Mouse (Mus musculus) bone marrow macrophage, adult 2 months (primary cell): ENCODE results near the gene Pdzd2. TPM values are rescaled to one million over a fixed set of nuclear protein-coding genes. Genes with fewer than 3 reads are reported as not detected.

ENCODE experiments used
- H3K27ac ChIP-seq: 2 replicates; pipeline ENCODE4 v1.5.1; 2012; ENCODE audit warnings: low read depth, low read length; ENCODE audit not compliant: insufficient read depth
- H3K4me1 ChIP-seq: 2 replicates; pipeline ENCODE4 v1.6.1; 2012; ENCODE audit warnings: low read length; ENCODE audit not compliant: control insufficient read depth, insufficient read depth
- H3K4me3 ChIP-seq: 2 replicates; pipeline ENCODE4 v1.5.1; 2012; ENCODE audit warnings: mild to moderate bottlenecking, low read length, moderate library complexity; ENCODE audit not compliant: insufficient read depth
- CTCF ChIP-seq: IDR thresholded peaks from 2 replicates; pipeline ENCODE4 v1.5.1; 2012; ENCODE audit warnings: low read depth, mild to moderate bottlenecking, low read length, moderate library complexity
- POLR2A ChIP-seq: IDR thresholded peaks from 2 replicates; pipeline ENCODE4 v1.6.1; 2012; ENCODE audit warnings: mild to moderate bottlenecking, low read depth, low read length, borderline replicate concordance
- polyA plus RNA-seq: library from polyadenylated mRNA; stranded (reverse); fragments of >200 nt; gene quantifications from 2 replicates; pipeline ENCODE4 v1.2.4, GENCODE M21; 2012; ENCODE audit not compliant: missing spikeins, insufficient read depth, insufficient read length

Gene Pdzd2
- polyA plus RNA-seq, 1 experiment, result not detected

DNA sequence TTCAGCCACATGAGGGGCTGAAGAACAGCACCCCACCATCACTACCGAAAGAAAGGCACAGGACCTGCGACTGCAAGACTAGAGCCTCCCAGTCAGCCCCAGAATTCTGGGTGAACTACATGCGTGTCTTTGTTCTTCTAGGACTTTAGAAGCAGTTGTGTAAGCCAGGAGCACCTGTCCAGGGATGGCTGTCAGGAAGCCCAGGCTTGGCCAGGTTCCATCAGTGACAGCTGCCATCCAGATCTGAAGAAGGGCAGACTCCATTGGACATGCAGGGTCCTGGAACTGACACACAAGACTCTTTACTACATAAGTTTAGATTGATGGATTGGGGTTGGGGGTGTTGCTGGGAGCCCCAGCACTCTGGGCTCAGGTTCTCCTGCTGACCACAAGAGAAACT lies 29.7 kb downstream of the Pdzd2 start:
- TF ChIP-seq CTCF (no peak), POLR2A (no peak)
- no peaks in the 10 kb centered on the region for H3K4me1 ChIP-seq

DNA sequence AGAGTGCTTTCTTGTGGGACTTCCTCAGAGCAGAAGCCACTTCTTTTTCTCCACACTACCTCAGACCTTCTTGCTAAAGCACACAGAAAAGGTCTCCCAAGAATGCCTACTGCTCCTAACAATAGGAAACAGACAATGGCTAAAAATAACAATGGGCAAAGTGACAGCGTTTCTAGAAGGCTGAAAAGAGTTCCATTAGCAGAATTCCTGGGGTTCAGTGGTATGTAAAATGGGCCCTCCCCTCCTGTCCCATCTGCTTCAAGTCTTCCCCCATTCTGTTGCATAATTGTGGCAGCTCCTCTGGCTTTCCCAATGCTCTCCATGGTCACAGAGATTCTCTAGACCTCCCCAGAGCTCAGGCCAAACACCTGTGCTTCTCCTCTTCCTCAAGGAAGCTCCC lies 31.4 kb downstream of the Pdzd2 start:
- Histone ChIP-seq H3K27ac (no peak overlapping the region), H3K4me3 (no peak overlapping the region), H3K4me1 (no peaks in the 10 kb centered on the region)
- TF ChIP-seq POLR2A (no peak), CTCF (no peak)

More for the DNA sequence above, 29.7 kb downstream of the Pdzd2 start:
- no peak overlapping the region for H3K27ac ChIP-seq
- H3K4me3 ChIP-seq, result no peak overlapping the region

DNA sequence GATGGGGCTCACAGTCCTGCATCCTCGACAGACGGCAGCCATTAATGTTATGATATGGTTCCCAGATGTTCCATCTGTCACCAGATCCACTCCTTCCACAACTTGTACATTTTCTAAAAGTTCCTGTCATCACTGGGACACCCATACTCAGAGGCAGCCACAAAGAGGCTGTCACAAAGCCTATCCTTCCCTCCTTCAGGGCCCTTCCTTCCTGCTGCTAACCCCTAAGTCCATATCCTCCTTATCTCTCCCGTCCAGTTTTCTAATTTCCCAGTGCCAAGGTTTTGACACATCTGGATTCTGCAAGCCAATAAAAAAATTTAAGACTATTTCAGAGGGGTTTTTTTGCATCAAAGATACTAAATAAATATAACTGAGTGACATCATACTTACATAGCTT lies 32.8 kb downstream of the Pdzd2 start:
- no peak for TF ChIP-seq POLR2A
- TF ChIP-seq CTCF, result no peak

DNA sequence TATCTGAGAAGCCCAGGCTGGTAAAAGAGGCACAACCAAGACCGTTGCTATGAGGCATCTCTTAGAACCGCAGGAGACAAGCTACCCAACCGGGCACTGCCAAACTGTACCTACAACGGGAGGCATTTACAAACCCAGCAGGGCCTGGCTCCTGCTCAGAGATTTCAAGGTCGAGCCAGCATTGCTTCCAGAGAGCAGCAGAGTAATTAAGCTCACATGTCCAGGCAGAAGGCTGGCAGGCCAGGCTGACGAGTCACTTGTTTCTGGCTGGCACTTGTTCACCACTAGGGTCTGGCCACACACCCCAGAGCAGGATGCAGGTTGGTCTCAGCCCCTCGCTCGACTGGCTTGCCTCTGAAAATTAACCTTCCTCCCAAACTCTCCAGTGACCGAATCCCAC lies 39.4 kb downstream of the Pdzd2 start:
- TF ChIP-seq POLR2A (no peak), CTCF (no peak)
- Histone ChIP-seq H3K27ac (no peak overlapping the region), H3K4me3 (no peak overlapping the region), H3K4me1 (no peaks in the 10 kb centered on the region)

More for the DNA sequence above, 32.8 kb downstream of the Pdzd2 start:
- no peak overlapping the region for H3K27ac ChIP-seq
- no peaks in the 10 kb centered on the region for H3K4me1 ChIP-seq
- no peak overlapping the region for H3K4me3 ChIP-seq

DNA sequence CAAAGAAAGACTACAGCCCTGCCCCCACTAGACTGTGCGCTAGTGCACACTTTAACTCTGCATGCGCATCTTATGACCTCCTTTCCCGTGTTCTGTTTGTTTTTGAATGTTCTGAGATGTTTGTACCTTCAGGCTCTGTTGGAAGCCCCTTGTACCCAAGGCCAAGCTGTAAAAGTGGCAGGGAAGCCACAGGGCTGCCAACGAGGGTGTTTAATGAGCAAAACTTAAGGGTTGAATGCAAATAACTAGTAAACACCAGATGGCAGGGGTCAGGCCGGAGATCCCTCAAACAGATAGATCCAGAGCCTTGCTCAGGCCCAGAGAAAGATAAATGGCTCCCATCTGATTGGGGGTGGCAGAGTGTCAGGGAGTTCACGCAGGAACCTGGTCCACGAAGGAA lies 42.0 kb downstream of the Pdzd2 start:
- TF ChIP-seq CTCF, result no peak
- no peak for TF ChIP-seq POLR2A
- Histone ChIP-seq H3K27ac (no peak overlapping the region), H3K4me3 (no peak overlapping the region), H3K4me1 (no peaks in the 10 kb centered on the region)

DNA sequence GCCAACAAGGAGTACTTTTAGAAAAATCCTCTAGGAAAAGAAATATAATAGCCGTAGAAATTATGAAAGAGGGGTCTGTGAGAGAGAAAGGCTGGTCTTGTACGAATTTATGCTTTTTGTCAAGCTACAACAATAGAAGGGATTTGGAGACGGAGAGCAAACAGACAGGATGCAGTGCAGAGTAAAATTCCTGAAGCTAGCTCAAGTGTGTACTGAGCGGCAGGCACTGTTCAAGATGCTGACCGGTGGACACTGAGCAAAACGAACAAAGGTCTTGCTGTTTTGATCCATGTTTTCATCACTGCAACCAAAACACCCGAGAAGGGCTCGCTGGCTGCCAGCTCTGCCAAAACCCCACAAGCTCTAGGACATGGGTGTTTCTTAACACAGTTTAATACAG lies 42.8 kb downstream of the Pdzd2 start:
- H3K27ac ChIP-seq, result no peak overlapping the region
- no peak overlapping the region for H3K4me3 ChIP-seq
- no peak for TF ChIP-seq POLR2A
- TF ChIP-seq CTCF, result no peak
- H3K4me1 ChIP-seq, result no peaks in the 10 kb centered on the region

DNA sequence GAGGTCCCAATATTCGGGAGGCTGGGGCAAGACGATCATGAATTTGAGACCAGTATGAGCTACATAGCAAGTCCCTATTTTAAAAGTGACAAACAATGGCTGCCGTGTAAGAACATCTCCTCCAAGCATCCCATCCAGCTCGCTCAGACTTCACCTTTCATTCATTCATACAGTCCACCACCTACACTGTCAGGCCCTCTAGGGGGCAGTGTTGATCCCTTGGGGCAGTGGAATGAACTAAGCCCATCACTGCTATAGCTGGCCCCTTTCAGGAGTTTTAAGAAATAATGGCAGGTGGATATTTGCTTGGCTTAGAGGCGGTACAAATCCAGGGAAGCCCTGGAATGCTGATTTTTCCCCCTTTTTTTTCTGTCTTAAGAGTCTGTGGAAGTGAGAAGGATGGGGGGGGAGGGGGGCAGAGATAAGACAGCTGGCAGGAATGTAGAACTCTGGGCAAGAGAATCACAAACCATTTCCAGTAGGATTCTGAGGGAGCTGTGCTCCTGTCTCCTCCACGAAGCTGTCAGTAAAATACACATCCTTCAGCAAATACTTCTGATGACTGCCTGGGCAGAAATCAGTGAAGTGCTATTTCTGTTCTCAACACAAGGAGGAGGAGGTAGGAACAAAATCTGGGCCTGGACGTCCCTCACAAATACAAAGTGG lies 49.9 kb downstream of the Pdzd2 start:
- Histone ChIP-seq H3K4me1 (no peaks in the 10 kb centered on the region), H3K4me3 (no peak overlapping the region), H3K27ac (no peak overlapping the region)
- TF ChIP-seq CTCF, result no peak
- no peak for TF ChIP-seq POLR2A

DNA sequence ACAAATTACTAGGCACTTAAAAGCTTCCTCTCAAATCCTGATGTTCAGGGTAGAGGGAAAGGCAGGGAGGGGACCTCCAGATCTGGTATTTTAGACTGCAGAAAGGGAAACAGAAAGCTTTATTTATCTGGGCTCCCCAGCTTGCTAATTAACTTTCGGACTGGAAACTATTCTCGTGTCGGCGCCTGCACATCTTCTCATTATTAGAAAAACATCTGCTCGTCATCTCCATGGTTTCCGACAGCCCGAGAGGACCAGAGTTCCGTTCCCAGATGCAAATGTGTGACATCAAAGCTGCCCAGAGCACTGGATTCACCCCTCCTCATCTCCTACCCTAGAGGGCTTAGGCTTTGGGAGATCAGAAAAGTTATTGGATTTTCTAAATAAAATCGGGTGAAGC lies 57.2 kb downstream of the Pdzd2 start:
- TF ChIP-seq CTCF, result no peak
- no peak for TF ChIP-seq POLR2A
- Histone ChIP-seq H3K4me1 (no peaks in the 10 kb centered on the region), H3K4me3 (no peak overlapping the region), H3K27ac (no peak overlapping the region)

DNA sequence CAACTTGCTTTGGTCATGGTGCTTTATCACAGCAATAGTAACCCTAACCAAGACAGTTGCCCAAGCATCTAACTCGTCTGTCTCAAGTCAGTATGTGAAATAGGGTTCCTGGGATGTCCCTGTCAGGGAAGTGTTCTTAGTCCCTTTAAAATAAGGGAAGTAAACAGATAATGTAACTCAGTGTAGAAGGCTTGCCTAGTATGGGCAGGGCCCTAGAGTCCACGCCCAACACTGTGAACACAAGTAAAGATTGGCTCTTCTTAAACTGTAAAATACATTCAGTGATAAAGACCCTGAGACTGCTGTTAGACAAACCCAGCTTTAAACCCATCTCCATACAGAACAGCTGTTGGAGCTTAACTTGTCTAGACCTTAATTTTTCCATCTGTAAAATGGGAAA lies 57.8 kb downstream of the Pdzd2 start:
- no peak overlapping the region for H3K27ac ChIP-seq
- TF ChIP-seq CTCF, result no peak
- TF ChIP-seq POLR2A, result no peak
- no peak overlapping the region for H3K4me3 ChIP-seq

DNA sequence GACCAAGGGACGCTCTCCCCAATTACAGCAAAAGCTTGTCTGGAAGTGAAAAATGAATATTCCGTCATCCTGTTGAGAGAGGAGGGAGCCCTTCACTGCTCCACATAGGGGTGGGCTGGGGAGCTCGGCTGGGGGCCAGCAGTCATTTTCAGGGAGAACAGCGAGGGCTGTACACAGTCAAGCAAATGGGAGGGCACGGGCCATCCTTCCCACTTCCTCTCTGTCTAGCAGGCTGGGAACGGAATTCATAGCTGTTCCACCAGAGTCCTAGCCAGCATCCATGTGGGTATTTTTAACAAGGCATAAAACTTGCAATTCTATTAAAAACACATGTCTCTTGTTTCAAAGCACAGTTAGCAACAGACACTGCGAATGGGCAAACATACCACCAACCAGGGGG lies 59.0 kb downstream of the Pdzd2 start:
- no peaks in the 10 kb centered on the region for H3K4me1 ChIP-seq
- no peak for TF ChIP-seq POLR2A
- TF ChIP-seq CTCF, result no peak
- no peak overlapping the region for H3K27ac ChIP-seq
- H3K4me3 ChIP-seq, result no peak overlapping the region

More for the DNA sequence above, 57.8 kb downstream of the Pdzd2 start:
- H3K4me1 ChIP-seq, result no peaks in the 10 kb centered on the region

DNA sequence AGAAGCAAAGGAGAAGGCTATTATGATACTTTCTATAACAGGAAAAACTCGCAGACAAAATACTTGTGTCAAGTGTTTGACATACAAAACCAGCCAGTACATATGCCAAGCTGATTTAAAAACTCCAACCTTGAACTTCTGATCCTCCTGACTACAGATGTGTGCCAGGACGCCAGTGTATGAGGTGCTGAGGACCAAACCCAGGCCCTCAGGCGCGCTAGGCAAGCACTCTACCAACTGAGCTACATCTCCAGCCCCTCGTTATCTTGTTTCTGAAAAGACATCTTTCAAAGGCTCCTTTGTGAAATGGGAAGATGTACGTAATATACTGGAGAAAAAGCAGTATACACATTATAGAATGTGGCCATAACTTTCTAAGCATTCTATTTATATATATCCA lies 59.7 kb downstream of the Pdzd2 start:
- Histone ChIP-seq H3K27ac (no peak overlapping the region), H3K4me1 (no peaks in the 10 kb centered on the region), H3K4me3 (no peak overlapping the region)
- TF ChIP-seq POLR2A (no peak), CTCF (no peak)
